Mouse (Mus musculus): ENCODE results near the gene Dcun1d4. TPM values are rescaled to one million over a fixed set of nuclear protein-coding genes. Genes with fewer than 3 reads are reported as not detected.

The Dcun1d4 gene
- total and polyA plus RNA-seq, 2 experiments from 2014 or later, result 28.2 to 42.4 TPM

GRCm38 (mm10) chr5:73587119-73587518 lies 106.3 kb downstream of the Dcun1d4 start:
- peaks cover 9% of the 10 kb centered on the region for H3K4me1 ChIP-seq (ENCODE audit: insufficient read depth)
- H3K27me3 ChIP-seq (ENCODE audit: insufficient read depth, low read length), result no peaks in the 10 kb centered on the region
- ATAC-seq (no peak), DNase-seq (no peak)
- no peak overlapping the region for H3K4me3 ChIP-seq (ENCODE audit: low read depth, low read length)
- no peaks in the 10 kb centered on the region for H3K36me3 ChIP-seq (ENCODE audit: insufficient read depth)
- no peaks in the 10 kb centered on the region for H3K9me3 ChIP-seq (ENCODE audit: low read length)
- 73% methylated on average over 3 of the region's 3 CpGs for WGBS
- no peak overlapping the region for H3K9ac ChIP-seq
- no peak overlapping the region for H3K27ac ChIP-seq (ENCODE audit: low read depth, low read length)
- TF ChIP-seq CTCF (IDR thresholded peaks at IDR 0.05; ENCODE audit: low read depth), result no peak
- H3K4me2 ChIP-seq (ENCODE audit: low read depth), result no peak overlapping the region

GRCm38 (mm10) chr5:73598943-73599695 lies 118.3 kb downstream of the Dcun1d4 start:
- TF ChIP-seq CTCF (IDR thresholded peaks at IDR 0.05; ENCODE audit: low read depth), result no peak

GRCm38 (mm10) chr5:73599991-73600390 lies 119.2 kb downstream of the Dcun1d4 start:
- no peaks in the 10 kb centered on the region for H3K9me3 ChIP-seq (ENCODE audit: low read length)
- ATAC-seq, result 0 out of 2 replicates have a peak, but pooled peaks have one; percentile 10
- WGBS, result 53% methylated on average over 2 of the region's 2 CpGs
- no peak overlapping the region for H3K4me2 ChIP-seq (ENCODE audit: low read depth)
- H3K27me3 ChIP-seq (ENCODE audit: insufficient read depth, low read length), result no peaks in the 10 kb centered on the region
- DNase-seq, result peak; percentile 22
- no peak overlapping the region for H3K4me3 ChIP-seq (ENCODE audit: low read depth, low read length)
- no peak for TF ChIP-seq CTCF (IDR thresholded peaks at IDR 0.05; ENCODE audit: low read depth)
- H3K9ac ChIP-seq, result no peak overlapping the region
- H3K27ac ChIP-seq (ENCODE audit: low read depth, low read length), result no peak overlapping the region
- peaks cover 6% of the 10 kb centered on the region; the same call in 1 of the 2 replicates for H3K4me1 ChIP-seq (ENCODE audit: insufficient read depth)
- no peaks in the 10 kb centered on the region for H3K36me3 ChIP-seq (ENCODE audit: insufficient read depth)

More at GRCm38 (mm10) chr5:73598943-73599695, 118.3 kb downstream of the Dcun1d4 start:
- Histone ChIP-seq H3K36me3 (ENCODE audit: insufficient read depth) (no peaks in the 10 kb centered on the region), H3K4me1 (ENCODE audit: insufficient read depth) (peaks cover 6% of the 10 kb centered on the region; the same call in 1 of the 2 replicates), H3K27me3 (ENCODE audit: insufficient read depth, low read length) (no peaks in the 10 kb centered on the region), H3K9ac (no peak overlapping the region), H3K4me2 (ENCODE audit: low read depth) (no peak overlapping the region), H3K4me3 (ENCODE audit: low read depth, low read length) (no peak overlapping the region), H3K27ac (ENCODE audit: low read depth, low read length) (no peak overlapping the region), H3K9me3 (ENCODE audit: low read length) (no peaks in the 10 kb centered on the region)
- DNase-seq, result peak; percentile 31
- WGBS, result 59% methylated on average over 5 of the region's 5 CpGs
- ATAC-seq, result peak; percentile 77

- no peak for TF ChIP-seq CTCF (IDR thresholded peaks at IDR 0.05; ENCODE audit: low read depth)
- Histone ChIP-seq H3K4me2 (ENCODE audit: low read depth) (no peak overlapping the region), H3K27ac (ENCODE audit: low read depth, low read length) (peak overlapping the region; percentile 9; the same call in 1 of the 2 replicates), H3K9ac (no peak overlapping the region), H3K4me1 (ENCODE audit: insufficient read depth) (peaks cover 6% of the 10 kb centered on the region; the same call in 1 of the 2 replicates), H3K36me3 (ENCODE audit: insufficient read depth) (no peaks in the 10 kb centered on the region), H3K9me3 (ENCODE audit: low read length) (no peaks in the 10 kb centered on the region), H3K27me3 (ENCODE audit: insufficient read depth, low read length) (no peaks in the 10 kb centered on the region), H3K4me3 (ENCODE audit: low read depth, low read length) (no peak overlapping the region)
- WGBS, result 20% methylated on average over 8 of the region's 8 CpGs
- ATAC-seq (peak; percentile 87), DNase-seq (peak; percentile 63)
Measured at GRCm38 (mm10) chr5:73601361-73601763, 120.6 kb downstream of the Dcun1d4 start.

- no peaks in the 10 kb centered on the region for H3K9me3 ChIP-seq (ENCODE audit: low read length)
- peaks cover 6% of the 10 kb centered on the region; the same call in 1 of the 2 replicates for H3K4me1 ChIP-seq (ENCODE audit: insufficient read depth)
- no peak overlapping the region for H3K4me3 ChIP-seq (ENCODE audit: low read depth, low read length)
- WGBS, result 77% methylated on average over 3 of the region's 3 CpGs
- no peak overlapping the region for H3K9ac ChIP-seq
- no peaks in the 10 kb centered on the region for H3K27me3 ChIP-seq (ENCODE audit: insufficient read depth, low read length)
- DNase-seq (no peak), ATAC-seq (no peak)
- TF ChIP-seq CTCF (IDR thresholded peaks at IDR 0.05; ENCODE audit: low read depth), result peak; percentile 19; the same call in 1 of the 2 replicates
- H3K27ac ChIP-seq (ENCODE audit: low read depth, low read length), result no peak overlapping the region
- H3K36me3 ChIP-seq (ENCODE audit: insufficient read depth), result no peaks in the 10 kb centered on the region
- no peak overlapping the region for H3K4me2 ChIP-seq (ENCODE audit: low read depth)
Measured at GRCm38 (mm10) chr5:73602865-73603264, 122.1 kb downstream of the Dcun1d4 start.

- no peaks in the 10 kb centered on the region for H3K9me3 ChIP-seq (ENCODE audit: low read length)
- TF ChIP-seq CTCF (IDR thresholded peaks at IDR 0.05; ENCODE audit: low read depth), result no peak
- no peak overlapping the region for H3K4me3 ChIP-seq (ENCODE audit: low read depth, low read length)
- no peaks in the 10 kb centered on the region for H3K27me3 ChIP-seq (ENCODE audit: insufficient read depth, low read length)
- DNase-seq, result no peak
- 50% methylated on average over 6 of the region's 6 CpGs for WGBS
- H3K27ac ChIP-seq (ENCODE audit: low read depth, low read length), result no peak overlapping the region
- no peak overlapping the region for H3K9ac ChIP-seq
- peaks cover 6% of the 10 kb centered on the region; the same call in 1 of the 2 replicates for H3K4me1 ChIP-seq (ENCODE audit: insufficient read depth)
- no peak for ATAC-seq
- H3K4me2 ChIP-seq (ENCODE audit: low read depth), result no peak overlapping the region
- H3K36me3 ChIP-seq (ENCODE audit: insufficient read depth), result no peaks in the 10 kb centered on the region
Measured at GRCm38 (mm10) chr5:73604542-73604941, 123.7 kb downstream of the Dcun1d4 start.

GRCm38 (mm10) chr5:73604964-73605363 lies 124.2 kb downstream of the Dcun1d4 start:
- no peak overlapping the region for H3K27ac ChIP-seq (ENCODE audit: low read depth, low read length)
- WGBS, result 71% methylated on average over 6 of the region's 6 CpGs

More at GRCm38 (mm10) chr5:73604964-73605363, 124.2 kb downstream of the Dcun1d4 start:
- DNase-seq (no peak), ATAC-seq (no peak)
- Histone ChIP-seq H3K4me1 (ENCODE audit: insufficient read depth) (peaks cover 5% of the 10 kb centered on the region; the same call in 1 of the 2 replicates), H3K4me3 (ENCODE audit: low read depth, low read length) (no peak overlapping the region), H3K4me2 (ENCODE audit: low read depth) (no peak overlapping the region), H3K9ac (no peak overlapping the region), H3K9me3 (ENCODE audit: low read length) (no peaks in the 10 kb centered on the region), H3K27me3 (ENCODE audit: insufficient read depth, low read length) (no peaks in the 10 kb centered on the region), H3K36me3 (ENCODE audit: insufficient read depth) (no peaks in the 10 kb centered on the region)
- no peak for TF ChIP-seq CTCF (IDR thresholded peaks at IDR 0.05; ENCODE audit: low read depth)

Other genes with a start within 250 kb of the Dcun1d4 start
- 46.9 and 53.6 TPM in 2 replicates for gene Fryl, start 224.4 kb upstream of the Dcun1d4 start, total RNA-seq (2014; rRNA removed)
- 10.8 and 17.7 TPM in 2 replicates for gene Fryl, start 224.4 kb upstream of the Dcun1d4 start, polyA plus RNA-seq (2015; fragmentation: Nextera tagmentation; extraction: Ambion mirVana)
- gene Ociad1, start 188.2 kb upstream of the Dcun1d4 start, total RNA-seq (2014; rRNA removed), result 237 and 265 TPM in 2 replicates
- gene Ociad1, start 188.2 kb upstream of the Dcun1d4 start, polyA plus RNA-seq (2015; fragmentation: Nextera tagmentation; extraction: Ambion mirVana), result 336 and 379 TPM in 2 replicates
- gene Ociad2, start 140.0 kb upstream of the Dcun1d4 start, total RNA-seq (2014; rRNA removed), result 12.7 and 16.5 TPM in 2 replicates
- 25.5 and 30.6 TPM in 2 replicates for gene Ociad2, start 140.0 kb upstream of the Dcun1d4 start, polyA plus RNA-seq (2015; fragmentation: Nextera tagmentation; extraction: Ambion mirVana)
- gene Cwh43, start 74.9 kb upstream of the Dcun1d4 start, total RNA-seq (2014; rRNA removed), result 0.14 and 1.5 TPM in 2 replicates
- gene Cwh43, start 74.9 kb upstream of the Dcun1d4 start, polyA plus RNA-seq (2015; fragmentation: Nextera tagmentation; extraction: Ambion mirVana), result 0.51 and 0.65 TPM in 2 replicates
- 0.14 TPM in 1 of 2 replicates, not detected in the other for gene Lrrc66, start 151.5 kb downstream of the Dcun1d4 start, total RNA-seq (2014; rRNA removed)
- not detected in 2 replicates for gene Lrrc66, start 151.5 kb downstream of the Dcun1d4 start, polyA plus RNA-seq (2015; fragmentation: Nextera tagmentation; extraction: Ambion mirVana)
- gene Sgcb, start 166.8 kb downstream of the Dcun1d4 start, total RNA-seq (2014; rRNA removed), result 17.1 and 17.5 TPM in 2 replicates
- gene Sgcb, start 166.8 kb downstream of the Dcun1d4 start, polyA plus RNA-seq (2015; fragmentation: Nextera tagmentation; extraction: Ambion mirVana), result 25.3 and 37.8 TPM in 2 replicates
- 1.5 and 2.6 TPM in 2 replicates for gene Spata18, start 170.4 kb downstream of the Dcun1d4 start, total RNA-seq (2014; rRNA removed)
- 1.1 and 2.2 TPM in 2 replicates for gene Spata18, start 170.4 kb downstream of the Dcun1d4 start, polyA plus RNA-seq (2015; fragmentation: Nextera tagmentation; extraction: Ambion mirVana)